Mouse (Mus musculus): ENCODE data around the gene Bcar1.

DNA sequence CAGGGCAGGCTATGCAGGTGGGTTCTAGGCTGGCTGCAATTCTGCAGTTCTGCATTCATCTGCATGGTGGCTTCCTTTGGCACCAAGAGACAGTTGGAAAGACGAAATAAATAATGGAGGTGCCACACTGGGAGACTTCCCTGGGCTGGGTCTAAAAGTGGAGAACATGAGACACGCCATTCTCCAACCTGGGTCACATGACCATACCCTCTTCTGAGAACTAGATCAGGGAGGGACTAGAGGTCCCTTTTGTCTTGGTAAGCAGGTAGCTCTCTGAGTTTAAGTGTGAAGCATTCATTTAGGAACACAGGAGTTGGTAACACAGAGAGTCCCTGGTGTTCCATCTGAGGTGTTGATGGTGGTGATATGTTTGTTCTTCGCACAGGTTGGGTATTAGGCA lies 43.4 kb downstream of the Bcar1 start:
- no peak for TF ChIP-seq POLR2A (IDR thresholded peaks at IDR 0.05; ENCODE audit: insufficient read depth, low read depth, low read length)
- no peak for TF ChIP-seq CTCF (IDR thresholded peaks at IDR 0.05)
- TF ChIP-seq EP300 (IDR thresholded peaks at IDR 0.05; ENCODE audit: insufficient read depth, low read depth, low read length), result no peak
